Comparison of ENCODE assay signal across 19 mouse cellular contexts in genomic region chr16:57553235-57553634, GRCm38 (mm10). TPM values are rescaled to one million over a fixed set of nuclear protein-coding genes. Genes with fewer than 3 reads are reported as not detected.
A peak's percentile ranks its signal among the peaks of the same experiment; 100 is the strongest.
DNase-seq lines count a peak whose midpoint lies in the region; ATAC-seq and TF ChIP-seq lines count a peak whose summit lies in the region.
"Had no signal": no experiment of that assay in that cellular context is flagged by ENCODE, and none has a peak within 500 bp of the region (broad histone marks: within the 10 kb centered on the region; RNA-seq: fewer than 3 reads in every experiment).

No protein-coding gene starts in this region.

- no peak for DNase-seq in gastrocnemius, adult 2 months
- DNase-seq in gastrocnemius, adult 18-20 months (ENCODE audit: low spot score) = no peak
- DNase-seq in heart, postnatal 0 days (ENCODE audit: low spot score) = no peak
- DNase-seq in heart, adult 18-20 months = no peak
- no peak for DNase-seq in left cerebral cortex, adult 11 months (ENCODE audit: low spot score)
- no peak for DNase-seq in frontal cortex, adult 2 months (ENCODE audit: extremely low spot score in 1 of 2, low spot score in 1 of 2)
- DNase-seq: adrenal gland, adult 8-10 months; adrenal gland, postnatal 36 days; B cell, adult 2 months; cerebellum, adult 2 months; cerebellum, postnatal 14 days; embryo, embryonic 11 days; gastrocnemius, postnatal 36 days had no signal

- 0 out of 2 replicates have a peak, but pooled peaks cover 10% of the 10 kb centered on the region for H3K36me3 ChIP-seq in heart, postnatal 0 days (replicated peaks; ENCODE audit: control insufficient read depth, insufficient read depth, low read length)
- H3K36me3 ChIP-seq in intestine, embryonic 16.5 days (ENCODE audit: control insufficient read depth, insufficient read depth, low read length) = no peaks in the 10 kb centered on the region
- H3K36me3 ChIP-seq in small intestine, adult 2 months (ENCODE audit: control insufficient read depth, insufficient read depth, low read length) = peaks cover 1% of the 10 kb centered on the region; the same call in 1 of the 2 replicates
- H3K36me3 ChIP-seq: embryonic facial prominence, embryonic 15.5 days; hindbrain, embryonic 15.5 days had no signal

- H3K4me2 ChIP-seq in heart, postnatal 0 days (ENCODE audit: low read depth, low read length) = no peak overlapping the region
- H3K4me2 ChIP-seq in intestine, embryonic 16.5 days (ENCODE audit: low read depth, low read length) = no peak overlapping the region
- H3K4me2 ChIP-seq: embryonic facial prominence, embryonic 15.5 days; hindbrain, embryonic 15.5 days had no signal

- H3K4me3 ChIP-seq in gastrocnemius, adult 2 months = peak overlapping the region; percentile 77
- H3K4me3 ChIP-seq in heart, postnatal 0 days (ENCODE audit: low read depth, low read length) = no peak overlapping the region
- no peak overlapping the region for H3K4me3 ChIP-seq in intestine, embryonic 16.5 days (ENCODE audit: low read length)
- H3K4me3 ChIP-seq in small intestine, adult 2 months (ENCODE audit: low read depth, low read length) = no peak overlapping the region
- H3K4me3 ChIP-seq: embryonic facial prominence, embryonic 15.5 days; hindbrain, embryonic 15.5 days had no signal

- no peaks in the 10 kb centered on the region for H3K9me3 ChIP-seq in heart, postnatal 0 days (replicated peaks; ENCODE audit: control insufficient read depth, low read length)
- H3K9me3 ChIP-seq in intestine, embryonic 16.5 days (ENCODE audit: control insufficient read depth, low read length) = no peaks in the 10 kb centered on the region
- H3K9me3 ChIP-seq: embryonic facial prominence, embryonic 15.5 days; hindbrain, embryonic 15.5 days had no signal

- no peak overlapping the region for H3K9ac ChIP-seq in heart, postnatal 0 days (replicated peaks; ENCODE audit: low read depth, low read length)
- no peak overlapping the region for H3K9ac ChIP-seq in intestine, embryonic 16.5 days (ENCODE audit: low read depth, low read length)
- H3K9ac ChIP-seq: embryonic facial prominence, embryonic 15.5 days; hindbrain, embryonic 15.5 days had no signal

- H3K27ac ChIP-seq in gastrocnemius, adult 2 months = peak overlapping the region; percentile 92
- H3K27ac ChIP-seq in heart, postnatal 0 days (ENCODE audit: low read depth) = peak overlapping the region; percentile 5; the same call in 1 of the 2 replicates
- H3K27ac ChIP-seq in intestine, embryonic 16.5 days (ENCODE audit: low read length) = 0 out of 2 replicates have a peak overlapping the region, but pooled peaks have one; percentile 18
- peak overlapping the region; percentile 53; the same call in 1 of the 2 replicates for H3K27ac ChIP-seq in small intestine, adult 2 months (ENCODE audit: insufficient read depth, low read depth, low read length)
- H3K27ac ChIP-seq: embryonic facial prominence, embryonic 15.5 days; hindbrain, embryonic 15.5 days had no signal

- TF ChIP-seq EP300 in heart, postnatal 0 days (IDR thresholded peaks at IDR 0.05; ENCODE audit: low read depth) = no peak

- H3K27me3 ChIP-seq in heart, postnatal 0 days (ENCODE audit: control insufficient read depth, insufficient read depth, low read length) = no peaks in the 10 kb centered on the region
- no peaks in the 10 kb centered on the region for H3K27me3 ChIP-seq in intestine, embryonic 16.5 days (replicated peaks; ENCODE audit: control insufficient read depth, insufficient read depth, low read length)
- no peaks in the 10 kb centered on the region for H3K27me3 ChIP-seq in small intestine, adult 2 months (ENCODE audit: control insufficient read depth, insufficient read depth, low read length)
- H3K27me3 ChIP-seq: embryonic facial prominence, embryonic 15.5 days had no signal

- no peak for TF ChIP-seq POLR2A in small intestine, adult 2 months (IDR thresholded peaks at IDR 0.05; ENCODE audit: low read depth, low read length)

- peaks cover 31% of the 10 kb centered on the region for H3K4me1 ChIP-seq in heart, postnatal 0 days (ENCODE audit: control insufficient read depth, insufficient read depth)
- peaks cover 23% of the 10 kb centered on the region for H3K4me1 ChIP-seq in intestine, embryonic 16.5 days (ENCODE audit: control insufficient read depth, insufficient read depth, low read length)
- H3K4me1 ChIP-seq in small intestine, adult 2 months (ENCODE audit: control insufficient read depth, insufficient read depth, insufficient read length, low read length) = peaks cover 14% of the 10 kb centered on the region

- ATAC-seq in heart, postnatal 0 days (ENCODE audit: insufficient read depth, low read depth) = no peak
- ATAC-seq in intestine, embryonic 16.5 days = peak; percentile 45
- ATAC-seq: CD4-positive, CD25-positive, alpha-beta regulatory T cell, adult 4 months; forebrain, embryonic 16.5 days had no signal

- intact Hi-C loops in gastrocnemius, adult 2 months (cut with DNase I) = no loop called here

- no peak for TF ChIP-seq CTCF in gastrocnemius, adult 2 months (IDR thresholded peaks at IDR 0.05)
- no peak for TF ChIP-seq CTCF in heart, postnatal 0 days (IDR thresholded peaks at IDR 0.05; ENCODE audit: low read depth)
- no peak for TF ChIP-seq CTCF in small intestine, adult 2 months (IDR thresholded peaks at IDR 0.05; ENCODE audit: extremely low read depth, insufficient read length, insufficient replicate concordance, low read depth, low read length)

RNA-seq across cellular contexts. Expression of gene Cmss1, which starts 53.4 kb away (rescaled TPM):
- 10 to 100 TPM; 33.0 to 44.0 TPM for total RNA-seq in gastrocnemius, adult 2 months (2021)
- 10 to 100 TPM; 34.1 to 36.0 TPM for total RNA-seq in gastrocnemius, adult 18-20 months (2021)
- total RNA-seq in heart, postnatal 0 days (2014; rRNA removed; ENCODE audit: low replicate concordance) = 7.0 and 17.0 TPM in 2 replicates
- polyA plus RNA-seq in heart, postnatal 0 days (2015; fragmentation: Nextera tagmentation; extraction: Ambion mirVana) = 50.3 and 56.6 TPM in 2 replicates
- total RNA-seq in heart, adult 18-20 months (2021) = 10 to 100 TPM; 70.2 to 79.9 TPM
- polyA plus RNA-seq in intestine, embryonic 16.5 days (2015; fragmentation: Nextera tagmentation; extraction: Ambion mirVana) = 35.1 and 41.4 TPM in 2 replicates
- 1.7 and 2.6 TPM in 2 replicates for polyA plus RNA-seq in small intestine, adult 2 months (2012; rRNA removed)
- 8.8 and 9.5 TPM in 2 replicates for polyA plus RNA-seq in frontal cortex, adult 2 months (2012; rRNA removed)

Comparison
In these comparisons a context has a peak if more than half of its experiments do, and no peak if none do; other contexts are left out.
1. H3K27ac ChIP-seq: peak in every context shown above with its lines; median percentile 92 in gastrocnemius, adult 2 months; 53 in small intestine, adult 2 months; 18 in intestine, embryonic 16.5 days; 5 in heart, postnatal 0 days.